Mouse (Mus musculus): ENCODE data around the gene Grin2d. TPM values are rescaled to one million over a fixed set of nuclear protein-coding genes. Genes with fewer than 3 reads are reported as not detected.
"Not testable (repeated sequence)": the region's sequence is repeated elsewhere in the genome, so short reads cannot be mapped to it uniquely, and the experiment has no call there.

Grin2d gene
- total RNA-seq, 2 experiments from 2014 or later = 0.22 to 0.23 TPM

- no peak for DNase-seq
- intact Hi-C loops (cut with DNase I) = no loop called here
These were observed 23.4 kb upstream of the Grin2d start for GRCm38 (mm10) chr7:45901562-45901961.

GRCm38 (mm10) chr7:45898125-45898524 lies 19.9 kb upstream of the Grin2d start:
- DNase-seq; intact Hi-C loops (cut with DNase I): not testable (repeated sequence)

GRCm38 (mm10) chr7:45897258-45897757 lies 19.1 kb upstream of the Grin2d start:
- peak; percentile 14 to 50 for DNase-seq
- intact Hi-C loops (cut with DNase I) = no loop called here

GRCm38 (mm10) chr7:45896517-45897257 lies 18.5 kb upstream of the Grin2d start, which contains the start of the genes Syngr4 and Tmem143:
Gene Syngr4, minus strand, starts transcription at chr7:45896714.
Gene Tmem143, plus strand, starts transcription at chr7:45896941.
- DNase-seq = peak; percentile 94 to 96
- intact Hi-C loops (cut with DNase I) = no loop called here

GRCm38 (mm10) chr7:45895931-45896516 lies 17.8 kb upstream of the Grin2d start:
- intact Hi-C loops (cut with DNase I) = no loop called here

DNA sequence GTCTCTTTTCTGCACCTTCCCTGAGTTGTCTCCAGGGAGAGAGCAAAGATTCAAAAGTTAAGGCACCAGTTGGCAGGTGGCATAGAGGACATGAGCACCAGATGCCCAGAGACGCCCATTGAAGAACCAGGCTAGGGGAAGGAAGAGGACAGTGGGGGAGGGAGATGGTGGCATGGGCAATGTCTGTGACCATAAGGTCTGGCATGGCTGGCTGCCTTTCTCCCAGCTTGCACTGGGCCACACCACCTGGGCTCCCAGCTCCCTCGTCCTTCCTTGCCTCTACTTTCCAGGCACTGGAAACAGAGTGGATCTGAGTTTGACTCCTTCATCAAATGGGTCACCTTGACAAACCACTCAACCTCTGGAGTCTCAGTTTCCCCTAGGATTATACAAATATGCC lies 14.5 kb upstream of the Grin2d start:
- intact Hi-C loops (cut with DNase I) = no loop called here
- DNase-seq = no peak

More at GRCm38 (mm10) chr7:45895931-45896516, 17.8 kb upstream of the Grin2d start:
- DNase-seq = no peak

DNA sequence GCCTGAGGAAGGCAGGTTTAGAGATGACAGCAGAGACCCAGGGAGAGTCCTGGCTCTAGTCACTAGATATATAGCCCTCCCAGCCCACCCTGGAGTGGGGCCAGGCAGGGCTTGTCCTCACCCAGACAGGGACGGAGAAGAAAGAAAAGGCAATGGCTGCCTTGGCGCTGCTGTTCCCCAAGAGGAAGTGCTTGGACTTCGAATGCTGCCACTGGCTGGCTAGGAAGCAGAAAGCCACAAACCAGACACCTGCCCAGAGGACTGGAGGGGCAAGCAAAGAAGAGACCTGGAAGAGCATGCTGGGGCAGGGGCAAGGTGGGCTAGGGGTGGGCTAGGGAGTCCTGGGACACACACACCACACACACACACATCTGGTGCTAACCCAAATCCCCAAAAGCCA lies 9.1 kb upstream of the Grin2d start:
- DNase-seq = no peak
- intact Hi-C loops (cut with DNase I) = no loop called here

- DNase-seq = no peak
- intact Hi-C loops (cut with DNase I) = no loop called here
These were observed 2.8 kb upstream of the Grin2d start for GRCm38 (mm10) chr7:45881011-45881410.

DNA sequence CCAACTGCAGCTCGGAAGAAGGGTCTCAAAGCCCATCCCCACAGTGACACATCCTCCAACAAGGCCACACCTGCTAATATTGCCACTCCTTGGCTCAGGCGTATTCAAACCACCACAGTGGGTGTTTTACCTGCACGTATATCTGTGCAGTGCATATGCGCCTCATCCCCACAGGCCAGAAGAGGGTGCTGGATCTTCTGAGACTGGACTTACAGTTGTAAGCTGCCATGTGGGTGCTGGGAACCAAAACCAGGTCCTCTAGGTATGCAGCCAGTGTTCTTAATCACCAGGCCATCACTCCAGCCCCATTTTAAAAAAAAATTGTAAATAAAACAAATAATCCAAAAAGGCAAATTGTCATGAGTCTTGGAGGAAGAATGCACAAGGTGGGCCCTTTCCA lies 2.4 kb upstream of the Grin2d start:
- intact Hi-C loops (cut with DNase I) = no loop called here

DNA sequence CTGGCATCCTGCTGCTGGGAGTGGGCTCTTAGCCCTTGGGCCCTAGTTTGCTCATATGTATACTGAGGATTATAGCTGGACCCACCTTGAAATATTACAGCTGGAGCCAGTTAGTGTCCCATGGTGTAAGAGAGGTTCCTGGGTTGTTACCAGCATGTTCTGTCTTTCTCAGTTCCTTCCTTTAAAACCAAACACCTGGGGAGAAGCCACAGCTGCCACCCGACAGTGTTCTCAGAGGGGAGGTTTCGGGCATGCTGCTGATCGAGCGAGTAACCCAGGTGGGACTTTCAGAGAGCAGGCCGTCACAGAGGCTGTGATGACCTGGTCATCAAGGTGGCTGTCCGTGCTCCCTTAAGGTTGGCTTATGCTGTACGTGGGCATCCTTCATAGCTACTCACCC lies 1.3 kb downstream of the Grin2d start:
- intact Hi-C loops (cut with DNase I) = no loop called here

More for the DNA sequence above, 2.4 kb upstream of the Grin2d start:
- no peak for DNase-seq

GRCm38 (mm10) chr7:45873061-45873947 lies 4.9 kb downstream of the Grin2d start:
- peak; percentile 55 to 68 for DNase-seq
- intact Hi-C loops (cut with DNase I) = loop anchor here (2.0 to 5.0 kb wide), 2 partner anchors 61 to 134 kb away; no protein-coding TSS in a partner anchor

More for the DNA sequence above, 1.3 kb downstream of the Grin2d start:
- DNase-seq = no peak

- DNase-seq = peak; percentile 82 to 86
- intact Hi-C loops (cut with DNase I) = loop anchor here (2.0 to 5.0 kb wide), 2 partner anchors 62 to 135 kb away; no protein-coding TSS in a partner anchor
These were observed 5.6 kb downstream of the Grin2d start, which contains the start of gene Kdelr1 for GRCm38 (mm10) chr7:45872624-45873023. Gene Kdelr1, plus strand, starts transcription at chr7:45872772.

DNA sequence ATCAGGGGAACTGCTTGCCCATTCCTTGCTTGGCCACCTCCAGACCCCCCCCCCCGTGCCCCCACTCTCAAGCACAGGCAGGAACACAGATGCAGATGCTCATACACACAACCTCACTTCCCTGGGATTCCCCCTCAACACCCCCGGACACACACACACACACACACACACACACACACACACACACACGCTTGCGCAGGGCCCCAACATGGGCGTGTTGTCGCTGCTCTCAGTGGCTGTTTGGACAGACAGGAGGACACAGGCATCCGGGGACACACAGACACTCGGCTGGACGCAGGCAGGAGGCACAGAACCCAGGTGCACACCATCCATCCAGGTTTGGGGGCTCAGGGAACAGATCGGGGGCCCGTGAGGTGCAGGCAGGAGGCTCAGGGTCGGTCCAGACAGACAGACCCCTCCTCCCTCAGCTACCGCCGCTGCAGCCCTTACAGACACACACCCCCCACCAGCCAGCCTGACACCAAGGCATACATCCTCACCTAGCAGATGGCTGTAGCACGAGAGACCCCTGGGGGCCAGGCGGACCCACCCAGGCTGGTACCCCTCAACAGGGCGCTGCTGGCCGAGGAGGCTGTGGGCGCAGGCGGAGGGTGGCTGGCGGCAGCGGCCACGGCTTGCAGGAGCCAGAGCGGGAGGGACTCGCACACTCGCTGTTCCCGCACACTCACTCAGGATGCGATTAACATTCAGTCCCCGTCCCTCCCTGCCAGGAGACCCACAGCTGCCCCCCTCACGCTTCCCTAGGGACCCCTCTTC lies 7.7 kb downstream of the Grin2d start:
- intact Hi-C loops (cut with DNase I) = loop anchor here (5.0 kb wide), 1 partner anchor 137 kb away; no protein-coding TSS in a partner anchor
- no peak for DNase-seq

- no peak for DNase-seq
- intact Hi-C loops (cut with DNase I) = loop anchor here (5.0 kb wide), 1 partner anchor 138 kb away; no protein-coding TSS in a partner anchor
These were observed 8.4 kb downstream of the Grin2d start for GRCm38 (mm10) chr7:45869787-45870186.

- no peak for DNase-seq
- intact Hi-C loops (cut with DNase I) = no loop called here
These were observed 9.0 kb downstream of the Grin2d start for GRCm38 (mm10) chr7:45869107-45869670.

GRCm38 (mm10) chr7:45867871-45868270 lies 10.3 kb downstream of the Grin2d start:
- intact Hi-C loops (cut with DNase I) = no loop called here

GRCm38 (mm10) chr7:45865925-45866910 lies 12.0 kb downstream of the Grin2d start:
- intact Hi-C loops (cut with DNase I) = no loop called here
- peak; percentile 89 to 91 for DNase-seq

More at GRCm38 (mm10) chr7:45867871-45868270, 10.3 kb downstream of the Grin2d start:
- no peak for DNase-seq

GRCm38 (mm10) chr7:45864435-45864834 lies 13.7 kb downstream of the Grin2d start:
- intact Hi-C loops (cut with DNase I) = no loop called here
- no peak for DNase-seq

All from gastrocnemius, postnatal 36 days (tissue).